Mouse (Mus musculus): ENCODE results near the gene Selenoh.

DNA sequence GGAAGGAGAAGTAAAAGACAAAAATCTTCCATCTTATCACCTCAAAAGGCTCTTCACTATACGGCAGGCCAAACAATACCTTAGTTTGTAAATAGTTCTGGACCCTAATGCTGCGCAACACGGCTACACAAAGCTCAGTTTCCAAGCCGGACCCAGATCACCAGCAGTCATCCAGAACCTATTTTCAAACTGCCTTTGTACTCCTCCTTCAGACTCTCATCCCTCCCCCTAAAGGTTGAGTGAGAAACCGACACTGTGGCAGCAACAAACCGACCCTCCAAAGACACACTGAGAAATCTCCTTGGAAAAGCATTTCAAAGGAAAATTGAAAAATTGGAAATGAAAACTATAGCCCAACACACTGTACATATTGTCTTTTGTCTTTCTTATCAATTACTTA is 22.2 kb downstream of the Selenoh start:
- TF ChIP-seq CTCF (IDR thresholded peaks at IDR 0.05; ENCODE audit: low read depth, low read length) (no peak), TAL1 (conservative IDR thresholded peaks at IDR 0.05; ENCODE audit: low read depth, low read length) (no peak), POLR2AphosphoS5 (IDR thresholded peaks at IDR 0.05; ENCODE audit: insufficient replicate concordance, low read depth, low read length) (no peak), GATA1 (IDR thresholded peaks at IDR 0.05; ENCODE audit: borderline replicate concordance, low read length) (no peak)

All from G1E (cell line).